Mouse (Mus musculus) heart, embryonic 10.5 days (tissue): ENCODE data around the gene Vmn1r46. TPM values are rescaled to one million over a fixed set of nuclear protein-coding genes. Genes with fewer than 3 reads are reported as not detected.
"Not testable (repeated sequence)": the region's sequence is repeated elsewhere in the genome, so short reads cannot be mapped to it uniquely, and the experiment has no call there.

Experiments used
- DNase-seq: peaks from one replicate; pipeline ENCODE4 v3.0.0-alpha.2; 2017; ENCODE audit warnings: low spot score
- H3K27ac ChIP-seq: fragments of 300-500 bp; sonication (generic); 2 replicates; pipeline ENCODE4 v1.5.1; 2016; ENCODE audit warnings: mild to moderate bottlenecking
- H3K27me3 ChIP-seq: fragments of 300-500 bp; sonication (generic); 2 replicates; pipeline ENCODE4 v1.6.1; 2016; ENCODE audit warnings: mild to moderate bottlenecking; ENCODE audit not compliant: poor library complexity, insufficient read depth, severe bottlenecking
- H3K36me3 ChIP-seq: fragments of 300-500 bp; sonication (generic); 2 replicates; pipeline ENCODE4 v1.6.1; 2016; ENCODE audit warnings: mild to moderate bottlenecking, moderate library complexity
- H3K4me1 ChIP-seq: fragments of 300-500 bp; sonication (generic); 2 replicates; pipeline ENCODE4 v1.6.1; 2016; ENCODE audit warnings: mild to moderate bottlenecking
- H3K4me3 ChIP-seq: fragments of 300-500 bp; sonication (generic); 2 replicates; pipeline ENCODE4 v1.5.1; 2016; ENCODE audit warnings: mild to moderate bottlenecking, moderate library complexity
- H3K9me3 ChIP-seq: fragments of 300-500 bp; sonication (generic); 2 replicates; pipeline ENCODE4 v1.6.1; 2016; ENCODE audit warnings: mild to moderate bottlenecking, moderate library complexity
- WGBS: fragments of 180-500 bp; shearing (Covaris S2); methylation state at CpG from one replicate; pipeline ENCODE4 v1.1.7; 2016; 5-methylcytosine and 5-hydroxymethylcytosine counted together
- polyA plus RNA-seq: library from polyadenylated mRNA; unstranded; fragments of >200 nt; fragmentation: Nextera tagmentation; extraction: Ambion mirVana; gene quantifications from 2 replicates; pipeline ENCODE4 v1.2.1, GENCODE M21; 2016

Vmn1r46 gene
- polyA plus RNA-seq, result not detected in 2 replicates

- no peak for DNase-seq
- Histone ChIP-seq H3K27ac (no peak within 1 kb of the TSS), H3K27me3 (no peaks in the 10 kb centered on the region), H3K36me3 (no peaks in the 10 kb centered on the region), H3K4me3 (no peak within 1 kb of the TSS), H3K9me3 (peaks cover 4% of the 10 kb centered on the region; the same call in 1 of the 2 replicates), H3K4me1 (no peaks in the 10 kb centered on the region)
- 51% methylated on average over 2 of the region's 2 CpGs for WGBS
These were observed at the start of gene Vmn1r46 for GRCm38 (mm10) chr6:89969013-89969412. Gene Vmn1r46 (plus strand): TSS chr6:89969313.

- not testable (repeated sequence) for H3K36me3 ChIP-seq, H3K27me3 ChIP-seq, H3K4me3 ChIP-seq, H3K27ac ChIP-seq, H3K4me1 ChIP-seq, DNase-seq, H3K9me3 ChIP-seq
- 83% methylated on average over 2 of the region's 2 CpGs for WGBS
These were observed 28.6 kb upstream of the Vmn1r46 start, which contains the start of gene Vmn1r45 for GRCm38 (mm10) chr6:89940498-89940897. Gene Vmn1r45 (minus strand): TSS chr6:89940598.

DNA sequence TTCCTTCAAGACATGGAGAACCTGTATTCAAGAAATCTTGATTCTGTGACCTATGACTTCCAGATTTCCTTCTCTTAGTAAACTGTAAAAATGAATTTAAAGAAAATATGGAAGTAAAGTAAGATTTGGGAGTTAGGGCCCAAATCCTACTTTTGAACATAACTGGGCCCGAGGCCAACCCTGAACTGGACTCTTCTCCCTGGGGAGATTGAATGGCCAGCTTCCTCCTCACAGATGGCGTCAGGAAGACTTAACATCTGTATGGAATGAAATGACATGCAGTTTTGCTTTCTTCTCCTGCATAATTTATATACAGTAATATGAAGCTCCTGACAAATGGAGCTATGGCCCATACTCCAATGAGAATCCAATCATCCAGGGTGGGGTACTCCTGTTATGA lies 28.2 kb upstream of the Vmn1r46 start:
- WGBS, result 77% methylated on average over 2 of the region's 2 CpGs
- Histone ChIP-seq H3K36me3 (no peaks in the 10 kb centered on the region), H3K27ac (no peak overlapping the region)

GRCm38 (mm10) chr6:89953556-89953955 lies 15.6 kb upstream of the Vmn1r46 start:
- Histone ChIP-seq H3K4me3 (no peak overlapping the region), H3K4me1 (no peaks in the 10 kb centered on the region), H3K27ac (no peak overlapping the region), H3K27me3 (no peaks in the 10 kb centered on the region), H3K9me3 (0 out of 2 replicates have a peak, but pooled peaks cover 6% of the 10 kb centered on the region), H3K36me3 (no peaks in the 10 kb centered on the region)
- 62% methylated on average over 2 of the region's 2 CpGs for WGBS
- DNase-seq, result no peak

More for the DNA sequence above, 28.2 kb upstream of the Vmn1r46 start:
- Histone ChIP-seq H3K9me3 (no peaks in the 10 kb centered on the region), H3K27me3 (no peaks in the 10 kb centered on the region), H3K4me3 (no peak overlapping the region), H3K4me1 (no peaks in the 10 kb centered on the region)
- DNase-seq, result no peak

DNA sequence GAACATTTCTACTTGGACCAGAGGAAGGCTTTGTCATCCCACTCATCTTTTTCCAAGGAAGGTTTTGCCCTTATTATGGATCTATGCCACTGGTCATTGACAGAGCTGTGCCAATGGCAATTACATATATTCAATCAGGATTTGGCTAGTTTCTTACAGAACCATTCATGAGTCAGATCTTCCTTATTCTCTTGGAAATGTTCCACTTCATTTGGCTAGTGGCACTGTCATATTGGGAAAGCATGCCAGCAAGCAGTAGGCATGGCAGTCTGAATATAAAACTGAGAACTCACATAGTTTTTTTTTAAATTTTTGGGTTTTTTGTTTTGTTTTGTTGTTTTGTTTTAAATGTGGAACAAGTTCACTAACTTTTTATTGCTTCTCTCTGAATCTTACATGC lies 2.8 kb upstream of the Vmn1r46 start:
- H3K27ac ChIP-seq, result no peak overlapping the region
- DNase-seq, result no peak

GRCm38 (mm10) chr6:89985989-89986388 lies 16.9 kb downstream of the Vmn1r46 start:
- H3K27me3 ChIP-seq, result no peaks in the 10 kb centered on the region
- H3K27ac ChIP-seq, result no peak overlapping the region
- 0 out of 2 replicates have a peak, but pooled peaks cover 6% of the 10 kb centered on the region for H3K9me3 ChIP-seq
- no peaks in the 10 kb centered on the region for H3K36me3 ChIP-seq
- DNase-seq, result no peak
- 22% methylated on average over 1 of the region's 1 CpGs for WGBS
- no peaks in the 10 kb centered on the region for H3K4me1 ChIP-seq
- H3K4me3 ChIP-seq, result no peak overlapping the region

More for the DNA sequence above, 2.8 kb upstream of the Vmn1r46 start:
- no peak overlapping the region for H3K4me3 ChIP-seq
- no peaks in the 10 kb centered on the region for H3K4me1 ChIP-seq
- H3K9me3 ChIP-seq, result 0 out of 2 replicates have a peak, but pooled peaks cover 4% of the 10 kb centered on the region
- H3K36me3 ChIP-seq, result no peaks in the 10 kb centered on the region
- no peaks in the 10 kb centered on the region for H3K27me3 ChIP-seq

- not testable (repeated sequence) for DNase-seq, H3K4me3 ChIP-seq, H3K4me1 ChIP-seq, H3K27me3 ChIP-seq, H3K27ac ChIP-seq, H3K36me3 ChIP-seq, H3K9me3 ChIP-seq
- 79% methylated on average over 1 of the region's 1 CpGs for WGBS
These were observed 46.7 kb downstream of the Vmn1r46 start, which contains the start of gene Vmn1r47 for GRCm38 (mm10) chr6:90015847-90016246. Gene Vmn1r47 (plus strand): TSS chr6:90016147.

Other genes with a start within 250 kb of the Vmn1r46 start
- not detected in 2 replicates for gene Vmn1r41, start 228.5 kb upstream of the Vmn1r46 start, polyA plus RNA-seq
- gene Vmn1r42, start 92.9 kb upstream of the Vmn1r46 start, polyA plus RNA-seq, result not detected in 2 replicates
- not detected in 2 replicates for gene Vmn1r43, start 92.9 kb upstream of the Vmn1r46 start, polyA plus RNA-seq
- gene Vmn1r44, start 85.7 kb upstream of the Vmn1r46 start, polyA plus RNA-seq, result not detected in 2 replicates
- gene Vmn1r45, start 28.7 kb upstream of the Vmn1r46 start, polyA plus RNA-seq, result not detected in 2 replicates
- gene Vmn1r47, start 46.8 kb downstream of the Vmn1r46 start, polyA plus RNA-seq, result not detected in 2 replicates
- not detected in 2 replicates for gene Vmn1r48, start 67.5 kb downstream of the Vmn1r46 start, polyA plus RNA-seq
- gene Vmn1r49, start 109.2 kb downstream of the Vmn1r46 start, polyA plus RNA-seq, result not detected in 2 replicates
- not detected in 2 replicates for gene Vmn1r50, start 132.1 kb downstream of the Vmn1r46 start, polyA plus RNA-seq
- gene Vmn1r51, start 153.3 kb downstream of the Vmn1r46 start, polyA plus RNA-seq, result not detected in 2 replicates
- not detected in 2 replicates for gene Vmn1r52, start 205.5 kb downstream of the Vmn1r46 start, polyA plus RNA-seq
- gene V1ra8, start 233.5 kb downstream of the Vmn1r46 start, polyA plus RNA-seq, result not detected in 2 replicates